Mouse (Mus musculus) neural tube, embryonic 12.5 days (tissue): Measurements from ENCODE around the gene Trafd1. TPM values are rescaled to one million over a fixed set of nuclear protein-coding genes. Genes with fewer than 3 reads are reported as not detected.
"Not testable (repeated sequence)": the region's sequence is repeated elsewhere in the genome, so short reads cannot be mapped to it uniquely, and the experiment has no call there.

Experiments
- ATAC-seq: fragments of 200-750 bp; cut with Nextera tagmentation; 2 replicates; pipeline ENCODE4 v1.8.0; 2017; ENCODE audit warnings: low read depth, mild to moderate bottlenecking, moderate TSS enrichment, moderate library complexity; ENCODE audit not compliant: low FRiP score
- H3K27ac ChIP-seq: fragments of 300-500 bp; sonication (generic); 2 replicates; pipeline ENCODE4 v1.5.1; 2016
- H3K27me3 ChIP-seq: fragments of 300-500 bp; sonication (generic); replicated peaks from 2 replicates; pipeline ENCODE4 v1.6.1; 2016; ENCODE audit warnings: mild to moderate bottlenecking
- H3K36me3 ChIP-seq: fragments of 300-500 bp; sonication (generic); 2 replicates; pipeline ENCODE4 v1.6.1; 2016; ENCODE audit warnings: mild to moderate bottlenecking
- H3K4me1 ChIP-seq: fragments of 300-500 bp; sonication (generic); 2 replicates; pipeline ENCODE4 v1.6.1; 2016
- H3K4me2 ChIP-seq: fragments of 300-500 bp; sonication (generic); replicated peaks from 2 replicates; pipeline ENCODE4 v1.6.1; 2016; ENCODE audit warnings: mild to moderate bottlenecking
- H3K4me3 ChIP-seq: fragments of 300-500 bp; sonication (generic); 2 replicates; pipeline ENCODE4 v1.5.1; 2016
- H3K9ac ChIP-seq: fragments of 300-500 bp; sonication (generic); 2 replicates; pipeline ENCODE4 v1.6.1; 2016; ENCODE audit warnings: mild to moderate bottlenecking
- H3K9me3 ChIP-seq: fragments of 300-500 bp; sonication (generic); 2 replicates; pipeline ENCODE4 v1.6.1; 2016; ENCODE audit warnings: mild to moderate bottlenecking
- WGBS: fragments of 180-500 bp; shearing (Covaris S2); methylation state at CpG from one replicate; pipeline ENCODE4 v1.1.7; 2016; 5-methylcytosine and 5-hydroxymethylcytosine counted together
- polyA plus RNA-seq: library from polyadenylated mRNA; unstranded; fragments of >200 nt; fragmentation: Nextera tagmentation; extraction: Ambion mirVana; gene quantifications from 2 replicates; pipeline ENCODE4 v1.2.1, GENCODE M21; 2016

Gene Trafd1
- polyA plus RNA-seq, 1 experiment from 2014 or later = 116 TPM

DNA sequence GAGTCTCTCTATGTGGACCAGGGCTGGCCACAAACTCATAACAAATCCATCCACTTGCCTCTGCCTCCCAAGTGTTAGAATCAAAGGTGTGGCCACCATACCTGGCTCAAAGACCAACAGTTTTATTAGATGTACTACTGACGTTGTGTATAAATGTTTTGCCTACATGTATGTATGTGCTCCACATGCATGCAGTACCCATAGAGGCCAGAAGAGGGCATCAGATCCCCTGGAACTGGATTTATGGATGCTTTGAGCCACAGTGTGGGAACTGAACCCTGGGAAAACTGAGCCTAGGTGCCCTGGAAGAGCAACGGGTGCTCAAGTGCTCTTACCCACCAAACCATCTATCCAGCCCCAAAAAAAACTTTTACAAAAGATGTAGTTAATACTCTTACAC lies 4.7 kb downstream of the Trafd1 start:
- H3K27me3 ChIP-seq = no peaks in the 10 kb centered on the region
- H3K27ac ChIP-seq = no peak overlapping the region
- peaks cover 5% of the 10 kb centered on the region for H3K4me1 ChIP-seq
- H3K4me3 ChIP-seq = no peak overlapping the region
- ATAC-seq = no peak
- H3K9me3 ChIP-seq = no peaks in the 10 kb centered on the region
- no peak overlapping the region for H3K9ac ChIP-seq
- peaks cover 59% of the 10 kb centered on the region for H3K36me3 ChIP-seq
- H3K4me2 ChIP-seq = no peak overlapping the region
- 88% methylated on average over 2 of the region's 2 CpGs for WGBS

DNA sequence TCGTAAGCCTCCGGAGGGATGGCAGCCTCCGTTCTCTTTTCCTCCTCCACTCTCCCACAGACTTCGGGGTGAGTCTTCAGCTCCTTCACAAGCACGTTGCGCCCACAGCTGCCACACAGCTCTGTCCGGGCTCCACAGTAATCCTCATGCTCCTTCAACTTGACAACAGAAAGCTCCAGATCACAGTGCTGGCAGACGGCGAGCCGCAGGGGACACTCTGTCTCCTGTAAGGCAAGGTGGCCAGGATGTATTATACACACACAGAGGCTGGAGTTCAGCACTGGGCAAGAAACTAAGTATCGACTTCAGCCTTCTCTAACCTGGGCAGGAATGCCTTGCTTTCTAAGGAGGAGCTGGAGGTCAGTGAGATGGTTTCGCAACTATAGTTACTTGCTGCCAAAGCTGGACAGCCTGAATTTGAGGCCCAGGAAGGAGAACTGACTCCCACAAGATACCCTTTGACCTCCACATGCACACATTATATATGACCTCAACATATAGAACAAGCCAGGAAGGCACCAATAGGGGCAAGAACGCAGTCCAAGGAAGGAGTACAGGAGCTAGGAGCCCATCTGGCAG lies 6.7 kb downstream of the Trafd1 start:
- Histone ChIP-seq H3K27ac (no peak overlapping the region), H3K36me3 (peaks cover 76% of the 10 kb centered on the region), H3K9me3 (no peaks in the 10 kb centered on the region), H3K9ac (no peak overlapping the region), H3K4me2 (no peak overlapping the region), H3K4me3 (no peak overlapping the region), H3K4me1 (no peaks in the 10 kb centered on the region; the same call in 1 of the 2 replicates), H3K27me3 (no peaks in the 10 kb centered on the region)
- WGBS = 93% methylated on average over 13 of the region's 13 CpGs
- ATAC-seq = no peak

DNA sequence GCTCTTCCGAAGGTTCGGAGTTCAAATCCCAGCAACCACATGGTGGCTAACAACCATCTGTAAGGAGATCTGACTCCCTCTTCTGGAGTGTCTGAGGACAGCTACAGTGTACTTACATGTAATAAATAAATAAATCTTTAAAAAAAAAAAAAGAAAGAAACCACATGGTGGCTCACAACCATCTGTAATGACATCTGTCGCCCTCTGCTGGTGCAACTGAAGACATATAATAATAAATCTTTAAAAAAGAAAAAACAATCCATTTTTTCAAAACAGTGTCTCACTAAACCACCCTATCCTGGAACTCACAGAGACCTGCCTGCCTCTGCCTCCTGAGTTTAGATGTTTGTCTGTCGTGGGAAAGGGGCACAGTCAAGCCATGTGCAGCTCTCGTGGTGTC lies 8.5 kb downstream of the Trafd1 start:
- not testable (repeated sequence) for ATAC-seq
- 77% methylated on average over 5 of the region's 5 CpGs for WGBS

DNA sequence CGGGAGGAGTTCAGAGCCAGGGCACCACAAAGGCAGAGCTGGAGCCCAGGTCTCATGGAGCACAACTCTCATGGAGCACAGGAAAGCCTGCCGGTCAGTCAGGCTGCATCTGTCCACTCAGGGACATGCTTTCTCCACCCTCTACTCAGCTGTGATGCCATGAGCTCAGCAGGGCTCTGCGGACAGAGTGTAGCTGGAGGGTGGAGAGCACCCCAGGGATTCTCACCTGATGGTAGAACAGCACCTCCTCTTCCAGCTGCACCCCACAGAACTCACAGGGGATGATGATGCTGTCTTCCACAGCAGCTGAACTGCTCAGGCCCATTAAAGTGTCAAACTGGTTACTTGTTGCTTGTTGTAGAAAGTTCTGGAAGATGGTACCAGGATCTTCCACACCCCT lies 10.6 kb downstream of the Trafd1 start:
- H3K27me3 ChIP-seq = no peaks in the 10 kb centered on the region
- H3K9ac ChIP-seq = no peak overlapping the region
- no peaks in the 10 kb centered on the region for H3K4me1 ChIP-seq
- ATAC-seq = no peak
- H3K4me2 ChIP-seq = no peak overlapping the region
- H3K27ac ChIP-seq = no peak overlapping the region
- H3K36me3 ChIP-seq = peaks cover 85% of the 10 kb centered on the region
- no peaks in the 10 kb centered on the region for H3K9me3 ChIP-seq
- H3K4me3 ChIP-seq = no peak overlapping the region
- 90% methylated on average over 3 of the region's 3 CpGs for WGBS

More for the DNA sequence above, 8.5 kb downstream of the Trafd1 start:
- not testable (repeated sequence) for H3K9me3 ChIP-seq, H3K27ac ChIP-seq, H3K27me3 ChIP-seq, H3K4me2 ChIP-seq, H3K4me3 ChIP-seq, H3K9ac ChIP-seq, H3K4me1 ChIP-seq
- H3K36me3 ChIP-seq = peaks cover 89% of the 10 kb centered on the region

- Histone ChIP-seq H3K9ac (no peak overlapping the region), H3K9me3 (no peaks in the 10 kb centered on the region), H3K4me3 (no peak overlapping the region), H3K4me2 (no peak overlapping the region), H3K36me3 (peaks cover 84% of the 10 kb centered on the region), H3K27ac (no peak overlapping the region), H3K27me3 (no peaks in the 10 kb centered on the region), H3K4me1 (no peaks in the 10 kb centered on the region)
- ATAC-seq = no peak
- WGBS = 81% methylated on average over 6 of the region's 6 CpGs
Measured at GRCm38 (mm10) chr5:121371712-121372111, 13.7 kb downstream of the Trafd1 start.

DNA sequence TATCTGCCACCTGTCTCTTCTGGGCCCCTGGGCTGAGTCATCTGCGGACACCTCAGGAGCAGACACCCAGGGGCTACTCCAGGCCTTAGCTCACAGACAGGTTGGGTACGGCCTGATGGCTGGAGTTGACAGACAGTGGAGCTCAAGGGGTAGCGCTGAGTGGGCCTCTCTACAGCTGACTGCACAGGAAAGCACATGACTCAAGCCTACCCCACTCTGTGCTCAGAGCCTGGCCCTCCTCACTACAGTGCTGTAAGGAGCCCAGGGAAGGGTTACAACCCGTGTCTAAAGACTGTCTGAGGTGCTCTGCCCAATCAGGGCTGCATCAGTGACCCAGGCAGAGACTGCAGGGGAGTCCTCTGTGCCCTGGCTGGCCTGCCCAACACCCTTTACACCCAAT lies 18.2 kb downstream of the Trafd1 start:
- ATAC-seq = no peak
- Histone ChIP-seq H3K4me3 (no peak overlapping the region), H3K27ac (no peak overlapping the region), H3K36me3 (peaks cover 89% of the 10 kb centered on the region), H3K9ac (no peak overlapping the region), H3K27me3 (no peaks in the 10 kb centered on the region), H3K4me2 (no peak overlapping the region), H3K4me1 (no peaks in the 10 kb centered on the region), H3K9me3 (no peaks in the 10 kb centered on the region)
- 86% methylated on average over 4 of the region's 4 CpGs for WGBS

DNA sequence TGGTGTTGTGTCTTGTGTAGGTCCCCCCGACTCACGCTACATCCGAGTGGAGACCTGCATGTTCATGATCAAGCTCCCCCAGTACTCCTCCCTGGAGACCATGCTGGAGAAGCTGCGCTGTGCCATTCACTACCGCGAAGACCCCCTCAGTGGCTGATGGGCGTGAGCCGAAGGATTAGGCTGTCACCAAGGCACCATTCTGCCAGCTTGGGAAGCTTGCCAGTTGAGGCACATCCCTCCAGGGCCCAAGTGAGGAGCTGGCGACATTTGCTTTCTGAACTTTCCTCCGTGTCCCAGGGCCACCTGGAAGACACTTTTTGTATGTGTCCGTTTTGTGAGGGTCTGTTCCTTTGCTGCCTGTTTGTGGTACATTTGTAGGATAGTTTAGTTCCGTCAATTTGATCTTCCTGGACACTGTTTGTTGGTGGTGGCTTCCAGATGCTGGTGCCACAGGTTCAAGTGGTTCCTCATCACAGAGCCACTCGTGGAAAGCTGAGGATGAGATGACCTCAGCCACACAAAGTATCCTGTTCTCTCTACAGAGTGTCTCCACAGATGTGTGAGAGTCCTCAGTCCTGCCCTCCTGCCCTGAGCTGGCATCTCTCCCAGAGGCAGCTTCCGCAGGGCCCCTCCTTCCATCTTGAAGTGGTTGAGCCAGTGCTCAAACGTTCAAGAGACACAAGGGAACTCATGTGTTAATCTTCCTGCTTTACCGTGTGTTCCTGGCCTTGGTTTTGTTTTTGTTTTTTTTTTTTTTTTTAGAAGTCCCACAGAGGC lies 18.8 kb downstream of the Trafd1 start:
- no peak overlapping the region for H3K9ac ChIP-seq
- no peak overlapping the region for H3K4me2 ChIP-seq
- H3K4me3 ChIP-seq = no peak overlapping the region
- peaks cover 89% of the 10 kb centered on the region for H3K36me3 ChIP-seq
- ATAC-seq = no peak
- H3K9me3 ChIP-seq = no peaks in the 10 kb centered on the region
- H3K4me1 ChIP-seq = no peaks in the 10 kb centered on the region
- no peak overlapping the region for H3K27ac ChIP-seq
- no peaks in the 10 kb centered on the region for H3K27me3 ChIP-seq
- 89% methylated on average over 16 of the region's 16 CpGs for WGBS

DNA sequence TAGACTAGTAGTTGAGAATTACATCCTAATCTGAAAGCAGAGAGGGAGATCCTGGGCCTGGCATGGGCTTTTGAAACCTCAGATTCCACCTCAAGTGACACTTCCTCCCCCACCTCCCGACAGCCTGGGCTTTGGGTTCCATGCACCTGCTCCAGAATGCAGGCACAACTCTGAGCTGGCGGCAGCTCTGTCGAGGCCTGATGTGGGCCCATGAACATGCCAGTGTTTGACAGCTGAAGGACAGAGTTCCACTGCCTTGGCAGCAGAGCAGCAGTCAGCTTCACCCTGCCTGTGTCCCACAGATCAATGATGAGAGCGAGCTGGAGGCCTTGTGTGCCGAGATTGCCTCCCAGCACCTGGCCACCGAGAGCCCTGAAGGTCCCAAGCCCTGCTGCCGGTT lies 22.0 kb downstream of the Trafd1 start:
- no peak for ATAC-seq
- Histone ChIP-seq H3K27me3 (no peaks in the 10 kb centered on the region), H3K27ac (no peak overlapping the region), H3K4me2 (no peak overlapping the region), H3K4me1 (no peaks in the 10 kb centered on the region), H3K4me3 (no peak overlapping the region), H3K36me3 (peaks cover 97% of the 10 kb centered on the region), H3K9ac (no peak overlapping the region), H3K9me3 (no peaks in the 10 kb centered on the region)
- 90% methylated on average over 7 of the region's 7 CpGs for WGBS

DNA sequence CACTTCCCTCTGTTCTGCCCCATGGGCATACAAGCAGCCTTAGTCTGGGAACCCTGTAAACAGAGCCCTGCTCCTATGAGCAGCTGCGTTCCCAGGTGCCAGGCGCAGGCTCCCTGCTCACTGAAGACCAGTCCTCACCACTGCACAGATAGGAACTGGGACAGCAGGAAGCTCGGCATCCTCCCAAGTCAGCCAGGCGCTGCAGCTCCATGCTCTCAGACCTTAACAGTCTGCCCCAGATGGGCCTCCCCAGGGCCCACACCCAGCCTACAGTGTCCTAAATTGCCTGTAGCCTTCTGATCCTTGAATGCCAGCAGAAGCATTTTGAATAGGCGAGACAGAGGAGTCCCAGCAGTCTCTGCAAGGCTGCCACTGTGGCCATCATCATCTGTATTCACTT lies 23.7 kb downstream of the Trafd1 start:
- Histone ChIP-seq H3K4me2 (no peak overlapping the region), H3K4me3 (no peak overlapping the region), H3K27me3 (no peaks in the 10 kb centered on the region), H3K36me3 (peaks cover 97% of the 10 kb centered on the region), H3K27ac (no peak overlapping the region), H3K9ac (no peak overlapping the region), H3K4me1 (no peaks in the 10 kb centered on the region), H3K9me3 (no peaks in the 10 kb centered on the region)
- 88% methylated on average over 5 of the region's 5 CpGs for WGBS
- ATAC-seq = no peak

- H3K9me3 ChIP-seq = no peaks in the 10 kb centered on the region
- H3K27me3 ChIP-seq = no peaks in the 10 kb centered on the region
- H3K36me3 ChIP-seq = peaks cover 97% of the 10 kb centered on the region
- WGBS = 83% methylated on average over 9 of the region's 9 CpGs
- H3K4me1 ChIP-seq = no peaks in the 10 kb centered on the region
- no peak overlapping the region for H3K9ac ChIP-seq
- no peak overlapping the region for H3K4me3 ChIP-seq
- H3K4me2 ChIP-seq = no peak overlapping the region
- ATAC-seq = no peak
- no peak overlapping the region for H3K27ac ChIP-seq
Measured at GRCm38 (mm10) chr5:121359229-121359628, 26.2 kb downstream of the Trafd1 start.

GRCm38 (mm10) chr5:121343997-121344396 lies 41.4 kb downstream of the Trafd1 start:
- H3K4me1 ChIP-seq = no peaks in the 10 kb centered on the region
- H3K4me2 ChIP-seq = no peak overlapping the region
- H3K9ac ChIP-seq = no peak overlapping the region
- H3K4me3 ChIP-seq = no peak overlapping the region
- H3K27ac ChIP-seq = no peak overlapping the region
- WGBS = 93% methylated on average over 8 of the region's 8 CpGs
- H3K9me3 ChIP-seq = no peaks in the 10 kb centered on the region
- no peaks in the 10 kb centered on the region for H3K27me3 ChIP-seq
- no peak for ATAC-seq
- peaks cover 84% of the 10 kb centered on the region for H3K36me3 ChIP-seq

- H3K27ac ChIP-seq = no peak overlapping the region
- H3K4me2 ChIP-seq = no peak overlapping the region
- H3K9ac ChIP-seq = no peak overlapping the region
- peaks cover 86% of the 10 kb centered on the region for H3K36me3 ChIP-seq
- no peaks in the 10 kb centered on the region for H3K27me3 ChIP-seq
- ATAC-seq = no peak
- 91% methylated on average over 11 of the region's 11 CpGs for WGBS
- H3K4me3 ChIP-seq = no peak overlapping the region
- H3K4me1 ChIP-seq = no peaks in the 10 kb centered on the region
- no peaks in the 10 kb centered on the region for H3K9me3 ChIP-seq
Measured at GRCm38 (mm10) chr5:121342490-121342889, 42.9 kb downstream of the Trafd1 start.

DNA sequence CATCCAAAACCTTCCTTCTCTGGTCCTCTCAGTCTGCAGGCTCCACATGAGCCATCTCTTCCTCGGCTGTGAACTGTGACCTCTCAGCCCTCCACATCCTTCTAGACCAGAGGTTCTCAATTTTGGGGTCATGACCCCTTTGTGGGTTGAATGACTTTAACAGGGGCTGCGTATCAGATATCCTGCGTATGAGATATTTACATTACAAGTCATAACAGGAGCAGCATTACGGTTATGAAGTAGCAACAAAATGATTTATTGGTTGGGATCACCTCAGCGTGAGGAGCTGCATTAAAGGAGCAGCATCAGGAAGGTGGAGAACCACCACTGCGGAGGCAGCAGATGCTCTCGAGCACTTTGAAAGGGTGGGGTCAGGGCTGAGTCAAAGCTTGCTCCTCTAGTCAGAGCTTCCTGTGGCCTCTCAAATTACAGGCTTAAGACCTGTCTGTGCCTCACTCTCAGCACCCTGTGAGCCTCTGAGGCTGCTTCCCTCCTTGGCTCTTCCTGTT lies 44.4 kb downstream of the Trafd1 start:
- no peak overlapping the region for H3K9ac ChIP-seq
- ATAC-seq = no peak
- H3K36me3 ChIP-seq = peaks cover 93% of the 10 kb centered on the region
- WGBS = 55% methylated on average over 7 of the region's 7 CpGs
- no peak overlapping the region for H3K4me3 ChIP-seq
- H3K4me1 ChIP-seq = no peaks in the 10 kb centered on the region
- no peaks in the 10 kb centered on the region for H3K27me3 ChIP-seq
- H3K4me2 ChIP-seq = no peak overlapping the region
- H3K27ac ChIP-seq = no peak overlapping the region
- no peaks in the 10 kb centered on the region for H3K9me3 ChIP-seq
